Mouse (Mus musculus): Measurements from ENCODE around the gene Aldh3a2. TPM values are rescaled to one million over a fixed set of nuclear protein-coding genes. Genes with fewer than 3 reads are reported as not detected.
A peak's percentile ranks its signal among the peaks of the same experiment; 100 is the strongest.

The Aldh3a2 gene
- total RNA-seq, 2 experiments from 2014 or later: 47.0 to 48.4 TPM

DNA sequence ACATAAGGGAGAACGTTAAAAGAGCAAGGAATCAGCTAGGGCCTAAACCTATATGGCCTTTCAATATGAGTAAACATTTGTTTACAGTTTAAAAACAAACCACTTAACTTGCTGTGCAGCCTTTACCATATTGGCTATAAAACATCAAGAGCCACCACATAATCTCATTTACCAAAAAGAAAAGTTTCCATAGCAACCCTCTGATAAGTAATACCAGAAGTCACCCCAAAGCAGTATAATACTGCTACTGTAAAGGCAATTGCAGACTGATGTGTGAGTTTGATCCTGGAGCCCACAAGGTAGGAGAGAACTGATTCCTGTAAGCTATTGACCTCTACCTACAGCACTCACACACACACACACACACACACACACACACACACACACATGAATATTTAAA lies 7.2 kb upstream of the Aldh3a2 start:
- intact Hi-C loops (cut with DNase I): no loop called here
- no peak for DNase-seq

DNA sequence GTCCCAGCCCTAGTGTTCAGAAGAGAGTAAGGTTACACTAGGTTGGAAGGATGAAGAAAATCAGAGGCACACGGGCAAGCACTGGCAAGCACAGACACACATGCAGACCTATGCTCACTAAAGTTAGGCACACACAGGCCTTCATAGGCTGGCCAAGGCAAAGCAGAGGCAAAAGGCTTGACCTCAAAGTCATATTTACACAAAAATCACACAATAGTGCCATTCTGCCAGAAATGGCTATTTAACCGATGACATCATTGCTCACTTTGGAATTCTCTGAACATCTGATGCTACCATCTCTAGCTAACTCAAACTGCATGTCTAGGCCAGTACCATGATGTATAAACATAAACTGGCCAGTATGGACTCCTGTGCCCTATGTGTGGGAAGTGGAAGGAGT lies 6.7 kb upstream of the Aldh3a2 start:
- DNase-seq: no peak
- intact Hi-C loops (cut with DNase I): no loop called here

DNA sequence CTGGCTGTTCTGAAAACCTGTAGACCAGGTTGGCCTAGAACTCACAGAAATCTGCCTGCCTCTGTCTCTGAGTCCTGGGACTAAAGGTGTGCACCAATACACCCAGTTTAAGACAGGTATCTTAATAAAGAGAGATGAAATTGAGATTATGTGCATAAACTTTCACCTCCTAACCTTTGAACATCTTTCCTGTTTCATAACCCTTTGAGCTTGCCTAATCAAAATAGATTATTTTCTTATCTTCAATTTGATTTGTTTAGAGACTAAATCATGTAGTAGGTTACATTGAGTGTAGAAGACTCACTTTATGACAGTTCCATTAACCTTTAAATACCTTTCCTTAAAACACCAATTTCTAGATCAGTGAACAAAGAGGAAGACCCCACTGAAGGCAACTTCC lies 4.3 kb upstream of the Aldh3a2 start:
- intact Hi-C loops (cut with DNase I): no loop called here
- no peak for DNase-seq

DNA sequence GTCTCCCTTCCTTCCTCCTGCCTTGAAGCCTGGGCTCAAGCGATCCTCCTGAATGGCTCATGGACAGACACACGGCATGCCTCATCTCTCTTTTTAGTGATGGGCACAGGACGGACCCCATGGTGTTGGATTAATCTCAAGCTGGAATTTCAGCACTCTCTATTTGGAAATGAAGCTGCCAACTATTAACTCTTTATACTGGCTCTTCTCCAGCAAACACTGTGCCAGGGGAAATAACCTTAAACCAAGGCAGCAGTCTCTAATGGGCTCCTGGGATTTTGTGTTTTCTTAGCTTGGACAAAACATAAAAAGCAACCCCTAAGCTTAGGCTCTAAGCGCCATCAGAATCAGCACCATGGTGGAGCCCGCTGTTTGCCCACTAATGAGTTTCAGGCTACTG lies 3.1 kb upstream of the Aldh3a2 start:
- intact Hi-C loops (cut with DNase I): no loop called here
- no peak for DNase-seq

DNA sequence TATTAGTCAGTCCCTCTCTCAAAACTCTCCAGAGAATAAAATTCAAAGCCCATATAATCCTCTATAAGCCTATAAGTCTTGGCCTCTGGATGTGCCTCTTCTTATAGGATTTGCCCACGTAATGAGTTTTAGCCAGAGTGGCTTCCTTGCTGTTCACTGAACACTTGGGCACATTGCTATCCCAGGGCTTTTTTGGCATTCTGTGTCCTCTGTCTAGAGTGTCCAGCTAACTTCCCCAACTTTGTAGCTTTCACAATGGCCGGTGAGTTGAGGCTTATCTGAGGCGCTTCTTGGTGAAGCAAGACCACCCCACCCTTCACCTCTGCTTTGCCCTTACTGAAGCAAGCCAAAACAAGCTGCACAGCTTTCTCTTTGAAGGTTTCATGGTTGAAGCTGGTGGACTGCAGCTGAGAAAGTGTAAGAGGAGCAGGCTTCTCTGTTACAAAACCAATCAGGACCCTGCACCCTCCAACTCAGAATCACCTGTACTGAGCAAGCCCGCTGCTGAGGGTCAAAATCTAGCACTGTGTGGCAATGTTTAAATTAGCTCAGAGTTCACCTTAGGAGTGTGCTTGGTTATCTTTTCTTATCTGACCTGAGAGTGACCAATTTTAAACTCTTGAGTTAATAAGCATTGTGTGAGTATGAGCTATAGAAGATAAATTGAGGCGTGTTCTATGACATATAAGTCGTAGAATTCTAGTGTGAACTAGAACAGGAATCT lies 1.5 kb upstream of the Aldh3a2 start:
- intact Hi-C loops (cut with DNase I): loop anchor here (5.0 to 10.0 kb wide), 2 partner anchors 36 to 334 kb away; partner anchors contain the start of gene Map2k3
- no peak for DNase-seq

DNA sequence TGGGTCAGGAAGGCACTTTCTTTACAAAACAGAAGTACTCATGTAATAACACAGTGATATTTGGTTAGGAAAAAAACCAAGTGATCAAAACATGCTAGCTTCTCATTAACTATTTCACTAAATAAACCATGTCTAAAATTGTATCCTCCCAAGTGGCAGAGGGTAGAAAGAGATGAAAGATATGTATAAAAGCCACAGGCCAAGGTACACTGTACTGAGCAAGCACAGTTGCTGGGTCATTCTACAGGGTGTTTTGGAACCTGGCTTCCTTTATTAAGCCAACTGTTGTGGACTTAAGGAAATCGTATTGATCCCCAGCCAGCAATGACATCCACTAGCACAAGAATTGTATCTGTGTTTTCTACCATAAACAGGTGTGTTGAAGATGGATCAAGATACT lies 3.4 kb downstream of the Aldh3a2 start:
- intact Hi-C loops (cut with DNase I): loop anchor here (10.0 kb wide), 1 partner anchor 329 kb away; the partner anchor contains the start of gene Map2k3
- no peak for DNase-seq

DNA sequence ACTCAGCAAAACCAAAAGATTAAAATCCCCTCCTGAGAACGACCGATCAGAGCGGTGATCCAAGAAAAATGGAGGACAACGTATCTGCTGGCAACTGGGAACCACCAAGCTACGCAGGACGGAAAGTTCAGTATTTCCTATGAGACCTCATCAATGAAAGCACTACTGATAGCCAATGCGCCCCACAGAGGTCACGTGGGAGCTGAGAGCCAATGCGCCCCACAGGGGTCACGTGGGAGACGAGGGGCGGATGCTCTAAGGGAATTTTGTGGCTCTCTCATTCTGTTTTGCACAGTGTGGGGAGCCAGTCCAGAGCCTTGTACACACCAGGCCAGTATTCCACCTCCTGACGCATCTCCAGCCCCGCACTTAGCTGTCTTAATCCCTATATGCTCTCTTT lies 4.7 kb downstream of the Aldh3a2 start:
- intact Hi-C loops (cut with DNase I): loop anchor here (10.0 kb wide), 1 partner anchor 328 kb away; the partner anchor contains the start of gene Map2k3
- DNase-seq: no peak

DNA sequence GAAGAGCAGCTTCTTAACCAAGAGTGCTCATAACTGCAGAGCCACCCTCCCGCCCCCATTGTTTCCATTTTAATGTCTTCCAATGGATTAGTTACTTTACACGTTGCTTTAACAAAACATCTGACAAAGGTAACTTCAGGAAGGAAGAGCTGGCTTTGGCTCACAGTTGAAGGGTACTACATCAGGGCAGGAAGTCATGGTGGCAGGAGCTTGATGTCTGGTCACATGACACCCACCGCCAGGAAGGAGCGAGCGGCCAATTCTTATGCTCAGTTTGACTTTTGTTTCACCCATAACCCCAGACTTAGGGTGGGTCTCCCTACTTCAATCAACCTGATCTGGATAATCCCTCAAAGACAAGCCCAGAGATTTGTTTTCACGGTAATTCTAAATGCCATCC lies 8.2 kb downstream of the Aldh3a2 start:
- no peak for DNase-seq
- intact Hi-C loops (cut with DNase I): no loop called here

DNA sequence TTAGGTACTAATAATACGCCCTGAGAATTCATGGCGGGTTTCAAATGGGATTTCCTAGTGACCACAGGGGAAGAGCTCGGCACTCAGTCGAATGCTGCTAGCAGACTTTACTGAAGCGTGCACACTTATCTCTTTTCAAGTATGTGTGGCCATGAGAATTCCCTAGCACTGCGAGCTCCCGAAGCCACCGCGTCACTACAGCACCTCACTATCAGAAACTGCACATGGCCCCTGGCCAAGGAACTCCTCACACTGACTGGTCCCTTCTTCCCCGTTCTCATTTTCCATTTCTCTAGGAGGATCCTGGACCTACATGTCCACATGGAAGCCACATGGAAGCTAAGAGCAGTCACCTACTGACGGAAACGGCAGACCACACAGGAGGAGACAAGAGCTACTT lies 14.5 kb downstream of the Aldh3a2 start:
- intact Hi-C loops (cut with DNase I): no loop called here
- DNase-seq: peak; percentile 21 to 29

DNA sequence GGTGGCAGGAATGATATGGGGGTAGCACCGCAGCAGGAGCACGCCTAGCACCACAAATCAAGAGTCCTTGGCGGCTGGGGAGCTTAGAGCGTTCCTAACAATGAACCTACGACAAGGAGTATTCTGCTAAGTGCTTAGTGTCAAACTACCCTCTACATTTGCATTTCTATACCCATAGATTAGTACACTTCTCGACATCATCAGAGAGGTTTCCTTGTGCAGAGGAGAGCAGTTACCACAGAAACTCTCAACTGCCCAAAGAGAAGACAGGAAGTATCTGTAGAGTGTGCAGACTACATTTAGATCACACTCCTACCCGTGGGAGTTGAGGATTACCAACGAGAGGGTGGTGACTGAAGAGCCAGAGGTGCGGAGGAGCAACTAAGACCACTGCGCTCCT lies 15.5 kb downstream of the Aldh3a2 start:
- intact Hi-C loops (cut with DNase I): no loop called here
- no peak for DNase-seq

DNA sequence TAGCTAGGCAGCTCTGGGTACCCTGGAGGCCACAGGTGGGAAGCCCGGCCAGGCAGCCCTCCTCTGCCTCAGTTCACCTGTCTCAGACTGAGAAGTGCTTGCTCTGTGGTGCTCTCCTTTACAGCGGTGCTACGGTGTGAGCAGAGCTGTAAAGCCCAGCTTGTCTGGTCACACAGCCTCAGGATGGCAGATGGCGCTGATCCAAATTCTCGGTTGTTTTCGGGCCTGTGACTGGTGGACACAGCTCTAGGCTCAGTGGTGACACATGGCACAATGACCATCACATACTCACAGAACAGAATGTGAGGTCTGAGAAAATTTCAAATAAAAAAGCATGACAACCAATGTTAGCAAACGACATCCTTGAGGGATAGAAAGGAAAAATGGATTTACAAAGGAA lies 22.9 kb downstream of the Aldh3a2 start:
- intact Hi-C loops (cut with DNase I): no loop called here
- DNase-seq: no peak

DNA sequence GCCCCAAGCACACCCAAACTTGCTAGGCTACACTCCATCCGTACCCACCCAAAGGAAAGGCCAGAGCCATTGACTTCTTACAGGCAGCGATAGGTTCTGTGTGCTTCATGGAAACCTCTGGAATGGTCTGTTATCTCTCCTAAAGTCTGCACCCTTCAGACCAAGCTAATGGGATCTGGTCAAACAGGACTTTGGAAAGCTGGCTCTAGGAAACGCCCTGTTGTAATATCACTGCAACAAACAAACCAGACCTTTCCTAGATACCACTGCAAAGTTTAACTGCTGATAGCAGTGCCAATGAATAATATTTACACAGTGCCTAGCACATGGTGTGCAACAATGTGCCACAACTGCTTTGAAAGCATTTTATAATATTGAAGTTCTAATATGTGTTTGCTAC lies 31.2 kb downstream of the Aldh3a2 start:
- intact Hi-C loops (cut with DNase I): no loop called here
- no peak for DNase-seq

DNA sequence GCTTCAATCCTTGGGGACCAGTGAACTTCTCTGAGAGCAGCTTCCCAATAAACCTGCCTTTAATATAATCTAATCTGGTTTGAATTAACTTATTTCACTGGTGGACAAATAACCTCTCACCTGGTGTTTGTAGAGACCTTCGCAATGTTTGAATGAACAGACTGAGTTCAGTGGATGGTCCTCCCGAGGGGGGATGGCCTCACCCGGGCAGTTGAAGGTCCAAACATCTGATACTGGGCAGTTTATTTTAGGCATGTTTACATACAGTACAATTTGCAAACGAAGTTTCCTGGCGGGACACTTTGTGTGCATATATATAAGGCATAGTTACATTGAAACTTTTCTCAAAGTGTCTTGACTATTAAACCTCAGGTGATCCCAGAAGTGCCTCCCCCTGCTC lies 33.1 kb downstream of the Aldh3a2 start:
- DNase-seq: no peak
- intact Hi-C loops (cut with DNase I): loop anchor here (5.0 kb wide), 3 partner anchors 33 to 132 kb away; partner anchors contain the start of gene Aldh3a2

DNA sequence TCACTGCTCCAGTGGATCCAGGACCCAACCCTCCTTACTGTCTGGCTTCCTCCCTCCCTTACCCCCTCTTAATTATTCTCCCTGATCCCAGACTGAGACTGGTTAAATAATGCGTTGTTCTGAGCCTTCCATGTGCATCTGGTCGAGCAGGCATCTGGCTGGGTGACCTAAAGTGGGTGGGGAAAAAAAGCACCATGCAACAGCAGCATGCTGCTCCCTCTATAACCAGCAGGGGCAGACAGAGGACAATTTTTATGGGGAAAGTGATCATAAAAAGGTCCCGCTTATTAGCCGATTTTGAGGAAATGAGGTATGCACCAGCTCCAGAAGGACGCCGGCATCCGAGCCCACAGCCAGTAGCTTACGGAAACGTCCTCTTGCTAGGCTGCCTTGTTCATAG lies 35.9 kb downstream of the Aldh3a2 start:
- peak; percentile 79 to 83 for DNase-seq
- intact Hi-C loops (cut with DNase I): loop anchor here (1.0 to 5.0 kb wide), 6 partner anchors 36 to 179 kb away; partner anchors contain the start of gene Aldh3a2

DNA sequence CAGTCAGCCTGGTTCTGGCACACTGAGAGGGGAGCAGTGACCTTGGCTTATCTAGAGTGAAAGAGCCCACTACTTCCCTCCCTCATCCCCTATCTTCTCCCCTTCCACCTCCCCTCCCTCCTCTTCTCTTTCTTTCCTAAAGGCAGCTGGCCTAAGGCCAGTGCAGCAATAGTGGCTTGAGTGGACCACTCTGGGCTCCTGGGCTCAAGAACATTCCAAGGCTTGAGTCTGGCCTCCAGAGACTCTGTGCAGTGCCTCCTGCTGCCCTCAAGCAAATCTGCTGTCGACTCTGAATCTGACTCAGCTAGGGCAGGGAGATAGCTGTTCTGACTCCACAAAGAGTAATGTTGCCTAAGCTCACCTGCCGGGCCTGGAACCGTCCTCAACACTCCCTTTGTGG lies 38.9 kb downstream of the Aldh3a2 start:
- intact Hi-C loops (cut with DNase I): no loop called here

DNA sequence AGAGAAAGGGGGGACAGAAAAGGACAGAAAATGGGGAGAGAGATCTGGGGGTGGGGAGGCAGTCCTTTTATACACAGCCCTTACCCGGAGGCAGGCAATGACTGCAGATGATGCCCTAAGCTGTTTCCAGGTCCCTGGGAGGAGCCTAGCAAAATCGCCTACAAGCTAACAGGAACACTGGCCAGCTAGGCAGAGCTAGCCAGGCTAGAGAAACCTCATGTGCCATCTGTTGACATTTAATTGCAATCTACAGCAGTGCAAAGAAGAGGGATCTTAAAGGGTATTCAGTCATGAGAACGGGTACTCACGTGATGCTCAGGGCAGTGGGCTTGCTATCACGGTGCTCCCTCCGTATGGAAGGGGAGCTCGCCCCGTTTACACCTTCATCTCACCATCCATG lies 39.4 kb downstream of the Aldh3a2 start:
- DNase-seq: no peak
- intact Hi-C loops (cut with DNase I): no loop called here

More for the DNA sequence above, 38.9 kb downstream of the Aldh3a2 start:
- DNase-seq: no peak

DNA sequence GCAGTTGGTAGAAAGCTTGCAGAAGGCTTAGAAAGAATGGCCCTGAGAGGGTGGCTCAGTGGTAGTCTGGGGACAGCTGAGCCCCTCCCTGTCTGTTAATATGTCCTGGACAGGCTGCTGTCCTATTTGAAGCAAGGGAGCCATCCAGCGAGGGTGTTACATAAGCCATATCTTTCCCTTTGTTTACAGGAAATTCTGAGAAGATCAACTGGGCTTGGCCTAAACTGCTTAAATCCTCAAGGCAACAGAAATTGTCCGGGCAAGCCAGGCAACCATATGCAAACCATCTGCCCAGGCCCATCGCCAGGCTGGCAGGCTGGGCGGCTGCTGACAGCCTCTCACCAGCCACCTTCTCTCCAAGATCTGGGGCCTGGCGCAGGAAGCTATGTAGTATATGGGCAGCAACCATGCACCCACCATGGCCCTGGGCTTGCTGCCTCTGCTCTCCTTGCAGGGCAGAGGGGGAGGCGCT lies 41.3 kb downstream of the Aldh3a2 start:
- peak; percentile 80 to 81 for DNase-seq
- intact Hi-C loops (cut with DNase I): no loop called here

DNA sequence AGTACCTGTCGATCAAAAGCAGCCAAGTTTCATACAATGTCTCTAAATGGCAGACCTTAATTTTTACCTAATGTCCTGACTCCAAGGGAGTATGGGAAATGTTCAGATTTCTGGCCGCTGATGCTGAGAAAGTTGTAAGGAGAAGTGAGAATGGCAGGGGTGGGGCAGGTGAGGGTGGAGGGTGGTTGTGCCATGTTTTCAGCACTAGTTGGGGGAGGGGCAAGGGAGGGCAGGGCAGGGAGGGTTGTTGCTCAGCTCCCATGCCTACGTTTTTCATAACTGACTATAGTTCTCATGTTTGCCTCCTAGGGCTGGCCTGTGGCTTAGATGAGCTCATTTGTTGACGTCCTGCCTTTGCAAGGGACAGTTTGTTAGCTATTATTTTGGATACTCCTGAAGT lies 41.8 kb downstream of the Aldh3a2 start:
- no peak for DNase-seq
- intact Hi-C loops (cut with DNase I): no loop called here

DNA sequence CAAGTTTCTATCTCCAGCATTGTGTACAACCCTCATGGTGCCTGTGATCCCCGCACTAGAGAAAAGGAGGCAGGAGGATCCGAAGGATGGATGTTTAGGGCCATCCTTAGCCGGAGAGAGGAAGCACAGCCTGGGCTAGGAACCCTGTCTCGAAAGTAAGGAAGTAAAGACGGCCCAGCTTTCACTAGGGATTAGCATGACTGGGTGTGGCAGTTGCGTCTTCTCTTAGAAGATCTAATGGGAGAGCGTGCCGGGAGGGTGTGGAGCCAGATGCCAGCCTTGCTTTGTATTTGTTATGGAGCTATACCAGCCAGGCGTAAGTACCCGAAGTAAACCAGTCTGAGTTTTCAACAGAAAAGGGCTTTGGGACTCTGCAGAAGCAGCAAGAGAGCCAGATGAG lies 42.4 kb downstream of the Aldh3a2 start:
- no peak for DNase-seq

DNA sequence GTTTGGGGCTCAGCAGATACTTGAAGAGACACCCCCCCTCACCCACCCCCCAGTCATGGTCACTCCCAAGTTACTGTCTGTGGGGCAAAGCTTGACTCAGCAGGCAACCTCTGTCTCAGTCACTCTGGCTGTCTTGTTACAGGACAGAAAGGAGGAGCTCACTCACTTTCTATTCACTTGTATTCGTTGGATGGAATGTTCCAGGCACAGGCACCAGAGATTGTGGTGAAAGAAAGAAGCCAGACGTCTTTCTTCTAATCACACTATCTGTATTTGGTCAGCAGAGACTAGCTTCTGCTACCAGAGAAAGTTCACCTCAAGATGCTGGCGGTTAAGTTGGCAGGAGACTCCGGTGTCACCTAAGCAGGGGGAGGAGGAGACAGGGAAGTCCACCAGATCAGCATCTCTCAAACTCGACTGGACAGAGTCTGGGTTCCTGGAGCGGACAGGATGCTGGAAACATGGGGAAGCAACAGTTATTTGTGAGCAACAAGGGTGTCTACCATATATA lies 43.0 kb downstream of the Aldh3a2 start:
- no peak for DNase-seq
- intact Hi-C loops (cut with DNase I): no loop called here

More for the DNA sequence above, 42.4 kb downstream of the Aldh3a2 start:
- intact Hi-C loops (cut with DNase I): no loop called here

DNA sequence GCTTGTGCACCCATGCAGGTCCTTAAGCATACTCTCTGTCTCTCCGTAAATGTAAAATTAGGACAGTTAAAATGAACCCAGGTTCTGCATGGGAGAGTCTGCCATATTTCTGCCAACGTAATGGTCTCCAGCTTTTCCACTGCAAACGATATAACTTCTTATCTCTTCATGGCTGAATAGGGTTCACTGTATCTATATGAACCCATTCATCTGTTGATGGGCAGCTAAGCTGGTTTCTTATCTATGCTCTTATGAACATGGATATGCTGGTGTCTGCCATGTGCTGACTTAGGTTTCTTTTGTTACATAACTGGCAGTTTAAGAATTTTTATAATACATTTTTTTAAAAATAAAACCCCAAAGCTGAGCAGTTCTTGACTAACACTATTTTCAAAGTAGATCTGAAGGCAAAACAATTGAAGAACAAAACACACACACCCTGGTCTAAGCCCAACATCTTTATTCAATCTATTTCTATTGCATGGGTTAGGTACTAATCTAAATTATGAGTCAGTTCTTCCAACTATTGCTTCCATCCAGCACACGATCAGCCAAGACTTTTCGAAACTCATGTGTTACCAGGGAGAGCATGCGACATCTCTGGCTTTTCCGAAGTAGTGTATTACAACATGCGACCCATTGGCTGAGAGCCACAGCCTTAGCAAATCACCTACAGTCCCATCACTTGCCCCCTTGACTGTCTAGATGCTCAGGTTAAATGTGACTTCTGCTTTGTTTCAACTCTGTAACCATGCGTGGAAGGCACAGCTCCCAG lies 44.1 kb downstream of the Aldh3a2 start:
- DNase-seq: no peak
- intact Hi-C loops (cut with DNase I): no loop called here

DNA sequence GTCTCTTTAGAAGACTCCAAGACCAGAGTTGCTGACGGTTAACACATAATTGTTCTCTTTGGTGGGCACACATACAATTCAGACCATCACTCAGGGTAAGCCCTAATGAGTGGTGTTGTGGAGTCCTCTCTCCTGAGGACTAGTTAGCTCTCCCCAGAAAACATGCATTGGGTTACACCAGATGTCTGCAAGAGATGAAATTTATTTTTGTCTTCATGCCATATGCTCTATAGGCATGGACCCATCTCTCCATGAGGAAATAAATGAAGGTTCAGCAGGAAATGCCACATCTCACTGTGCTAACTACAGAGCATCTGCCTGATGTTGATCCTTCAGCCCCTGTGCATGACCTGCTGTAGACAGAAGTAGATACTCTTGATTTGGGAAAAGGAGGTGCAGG lies 45.3 kb downstream of the Aldh3a2 start:
- DNase-seq: no peak
- intact Hi-C loops (cut with DNase I): no loop called here
